Mouse (Mus musculus) thymus, postnatal 36 days (tissue): ENCODE measurements at regions not wholly inside any gene's neighbourhood (a gene's known extent, or its start where the extent isn't known, plus 50 kb on each side); places are given as distances from the start of the nearest gene placed in this dataset.
A peak's percentile ranks its signal among the peaks of the same experiment; 100 is the strongest.
"Not testable (repeated sequence)": the region's sequence is repeated elsewhere in the genome, so short reads cannot be mapped to it uniquely, and the experiment has no call there.

Experiments used
- DNase-seq, 2 experiments: peaks; one replicate each; pipeline ENCODE4 v3.0.0; 2022; ENCODE audit warnings: mixed read lengths in 2 of 2

GRCm38 (mm10) chr17:13492239-13492638 is 137.9 kb downstream of the Tcp10c start:
- not testable (repeated sequence) for DNase-seq

GRCm38 (mm10) chr17:13492649-13493277 is 138.4 kb downstream of the Tcp10c start:
- DNase-seq, result not testable (repeated sequence)

- DNase-seq, result not testable (repeated sequence)
These were observed 139.5 kb downstream of the Tcp10c start for GRCm38 (mm10) chr17:13493866-13494265.

GRCm38 (mm10) chr17:13494475-13494874 is 140.1 kb downstream of the Tcp10c start:
- not testable (repeated sequence) for DNase-seq

- not testable (repeated sequence) for DNase-seq
These were observed 150.0 kb downstream of the Tcp10c start for GRCm38 (mm10) chr17:13504365-13504764.

- not testable (repeated sequence) for DNase-seq
These were observed 150.5 kb downstream of the Tcp10c start for GRCm38 (mm10) chr17:13504827-13505268.

- not testable (repeated sequence) for DNase-seq
These were observed 153.2 kb downstream of the Tcp10c start for GRCm38 (mm10) chr17:13507397-13508063.

GRCm38 (mm10) chr17:13519409-13520201 is 165.2 kb downstream of the Tcp10c start:
- not testable (repeated sequence) for DNase-seq

GRCm38 (mm10) chr17:13532579-13532978 is 178.2 kb downstream of the Tcp10c start:
- DNase-seq, result peak in 1 of 2 experiments; percentile 27

GRCm38 (mm10) chr17:13540446-13541241 is 186.3 kb downstream of the Tcp10c start:
- no peak for DNase-seq

GRCm38 (mm10) chr17:13541249-13541648 is 186.9 kb downstream of the Tcp10c start:
- DNase-seq, result no peak

GRCm38 (mm10) chr17:13542261-13542660 is 187.9 kb downstream of the Tcp10c start:
- peak; percentile 22 to 27 for DNase-seq

- DNase-seq, result peak; percentile 26 to 27
These were observed 188.5 kb downstream of the Tcp10c start for GRCm38 (mm10) chr17:13542856-13543255.

- no peak for DNase-seq
These were observed 189.8 kb downstream of the Tcp10c start for GRCm38 (mm10) chr17:13544036-13544795.

GRCm38 (mm10) chr17:13546249-13546648 is 191.9 kb downstream of the Tcp10c start:
- no peak for DNase-seq

GRCm38 (mm10) chr17:13546669-13547085 is 192.3 kb downstream of the Tcp10c start:
- no peak for DNase-seq

- no peak for DNase-seq
These were observed 193.4 kb downstream of the Tcp10c start for GRCm38 (mm10) chr17:13547657-13548360.

- DNase-seq, result no peak
These were observed 195.9 kb downstream of the Tcp10c start for GRCm38 (mm10) chr17:13549975-13550895.

- not testable (repeated sequence) for DNase-seq
These were observed 196.5 kb downstream of the Tcp10c start for GRCm38 (mm10) chr17:13550896-13551267.
